Mouse (Mus musculus): ENCODE results near the gene Ccdc85c.

Gene Ccdc85c

DNA sequence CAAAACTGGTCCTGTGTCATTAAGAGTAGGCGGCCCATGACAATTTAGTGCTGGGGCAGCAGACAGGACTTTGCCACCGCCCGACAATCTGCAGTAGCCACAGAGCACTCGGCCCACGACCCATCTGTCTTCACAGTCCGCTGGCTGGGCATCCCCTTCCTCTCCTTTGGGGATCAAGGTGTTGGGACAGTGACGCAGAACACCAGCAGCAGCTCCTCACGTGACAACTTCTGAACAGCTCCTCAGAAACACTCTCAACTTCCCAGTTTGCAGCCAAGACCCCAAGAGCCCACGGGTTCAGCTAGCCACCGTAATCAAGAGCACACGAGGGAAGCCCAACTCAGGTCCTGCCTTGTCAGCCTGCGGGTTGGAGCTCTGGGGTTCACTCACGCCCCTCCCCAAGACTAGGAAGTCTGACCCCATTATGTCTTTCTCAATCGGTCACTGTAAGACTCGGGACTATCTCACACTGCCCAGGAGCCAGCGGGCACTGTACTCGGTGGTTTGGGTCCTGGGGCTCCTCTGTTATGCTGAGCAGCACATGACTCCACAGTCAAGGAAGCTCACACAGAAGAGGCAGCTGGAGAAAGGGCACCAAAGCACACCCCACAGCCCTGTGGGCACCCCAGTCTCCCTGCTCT is 36.7 kb downstream of the Ccdc85c start:
- no peak for DNase-seq (ENCODE audit: low spot score)

GRCm38 (mm10) chr12:108237300-108238006 is 37.8 kb downstream of the Ccdc85c start:
- DNase-seq (ENCODE audit: low spot score) = no peak

- no peak for DNase-seq (ENCODE audit: low spot score)
Measured at GRCm38 (mm10) chr12:108235976-108236555, 39.2 kb downstream of the Ccdc85c start.

DNA sequence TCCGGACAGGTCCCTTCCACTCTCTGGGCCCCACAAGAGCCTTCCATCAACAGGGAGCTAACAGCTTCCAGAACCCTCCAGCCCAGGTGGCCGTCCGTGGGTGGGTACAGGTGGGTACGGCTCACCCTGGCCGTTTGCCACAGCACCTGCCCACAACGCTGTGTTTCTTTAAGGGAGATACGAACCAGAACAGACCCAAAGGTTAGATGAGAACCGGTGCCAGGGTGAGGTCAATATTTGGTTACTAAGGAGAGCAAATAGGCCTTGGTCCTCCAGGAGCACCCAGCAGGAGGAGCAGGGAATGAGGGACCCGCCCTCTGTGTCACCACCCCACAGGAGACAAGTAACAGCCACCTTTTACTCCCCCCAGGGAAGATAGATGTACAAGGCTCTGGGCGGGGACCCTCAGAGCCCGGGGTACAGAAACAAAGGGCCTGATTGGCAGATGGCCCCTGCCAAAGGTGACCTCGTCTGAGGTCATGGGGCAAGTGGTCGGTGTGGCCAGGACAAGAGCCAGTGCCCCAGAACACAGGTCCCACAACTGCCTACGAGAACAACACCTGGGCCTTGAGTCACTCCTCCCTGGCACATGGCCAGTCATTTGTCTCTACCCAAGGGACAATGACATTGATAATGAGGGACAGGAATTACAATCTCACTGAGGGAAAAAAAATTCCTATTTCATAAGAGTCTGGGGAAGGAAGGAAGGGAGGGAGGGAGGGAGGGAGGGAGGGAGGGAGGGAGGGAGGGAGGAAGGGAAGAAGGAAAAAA is 40.2 kb downstream of the Ccdc85c start:
- no peak for DNase-seq (ENCODE audit: low spot score)

DNA sequence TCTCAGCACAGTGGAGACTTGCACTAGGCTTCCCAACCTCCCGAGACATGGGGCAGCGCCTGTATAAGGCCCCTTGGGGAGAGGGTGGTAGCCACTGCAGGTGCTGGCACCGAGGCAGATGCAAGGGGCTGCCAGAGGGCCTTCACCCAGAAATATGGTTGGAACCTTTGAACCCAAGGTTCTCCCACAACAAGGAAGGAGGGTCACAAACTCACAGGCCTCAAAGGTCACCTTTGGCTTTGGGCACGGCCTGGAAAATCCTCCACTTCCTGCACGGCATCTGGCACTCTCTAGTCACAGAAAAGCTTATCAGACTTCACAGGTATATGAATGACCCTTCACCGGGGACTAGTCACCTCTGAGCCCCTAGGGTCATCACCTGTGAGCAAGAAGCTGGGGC is 41.5 kb downstream of the Ccdc85c start:
- no peak for DNase-seq (ENCODE audit: low spot score)

- DNase-seq (ENCODE audit: low spot score) = no peak
Measured at GRCm38 (mm10) chr12:108231901-108232300, 43.3 kb downstream of the Ccdc85c start.

GRCm38 (mm10) chr12:108230821-108231794 is 44.1 kb downstream of the Ccdc85c start:
- DNase-seq (ENCODE audit: low spot score) = no peak

DNA sequence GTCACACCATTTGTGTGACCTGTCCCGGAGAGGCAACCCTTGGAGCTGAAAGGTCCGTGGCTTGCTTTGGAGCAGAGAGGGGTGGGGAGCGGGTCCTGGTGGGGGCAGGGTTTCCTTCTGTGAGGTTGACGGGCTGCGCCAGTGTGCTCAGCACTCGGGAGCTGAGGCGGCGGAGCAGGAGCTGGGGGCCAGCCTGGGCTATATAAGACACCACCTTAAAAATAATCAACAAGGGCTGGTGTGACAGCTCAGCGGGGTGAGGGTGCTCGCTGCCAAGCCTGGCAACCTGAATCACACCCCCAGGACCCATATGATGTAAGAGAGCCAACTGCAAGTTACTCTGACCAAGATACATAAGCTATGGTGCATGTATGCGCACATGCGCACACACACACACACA is 45.1 kb downstream of the Ccdc85c start:
- DNase-seq (ENCODE audit: low spot score) = no peak

DNA sequence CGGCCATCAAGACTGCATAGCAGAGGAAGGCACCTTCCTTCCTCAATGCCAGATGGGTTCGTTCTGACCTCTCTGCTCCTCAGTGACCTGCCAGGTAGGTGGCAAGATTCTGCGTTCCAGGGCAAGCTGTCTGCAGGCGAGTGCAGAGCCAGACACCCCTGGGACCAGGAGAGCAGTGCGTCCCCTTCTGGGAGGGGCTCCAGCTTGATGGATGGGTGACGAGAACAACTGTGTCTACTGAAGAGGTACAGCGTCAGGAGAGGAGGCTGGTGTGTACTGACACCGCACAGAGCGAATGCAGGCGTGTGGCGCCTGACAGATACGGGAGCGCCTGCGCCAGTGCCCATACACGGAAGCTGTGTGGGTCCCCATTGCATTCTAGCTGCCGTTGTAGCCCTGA is 47.7 kb downstream of the Ccdc85c start:
- no peak for DNase-seq (ENCODE audit: low spot score)

DNA sequence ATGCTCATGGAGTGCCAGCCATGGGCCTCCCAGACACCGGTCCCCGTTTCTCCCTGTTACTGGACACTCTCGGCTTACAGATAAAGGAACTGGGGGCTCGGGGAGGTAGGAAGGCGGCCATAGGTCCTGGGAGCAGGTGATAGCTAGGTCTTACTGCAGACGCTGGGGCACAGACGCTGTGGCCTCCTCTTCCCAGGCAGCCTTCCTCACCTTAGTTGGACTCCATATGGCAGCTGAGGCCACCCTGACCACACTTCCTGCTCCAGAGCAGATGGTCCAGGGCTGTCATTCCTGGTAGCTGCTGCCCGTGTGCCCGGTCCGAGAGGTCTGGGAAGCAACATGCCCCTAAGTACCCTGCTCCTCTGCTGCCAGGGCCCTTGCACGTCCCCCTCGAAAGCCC is 48.3 kb downstream of the Ccdc85c start:
- DNase-seq (ENCODE audit: low spot score) = no peak

- DNase-seq (ENCODE audit: low spot score) = no peak
Measured at GRCm38 (mm10) chr12:108226216-108226615, 49.0 kb downstream of the Ccdc85c start.

- DNase-seq (ENCODE audit: low spot score) = no peak
Measured at GRCm38 (mm10) chr12:108225781-108226180, 49.4 kb downstream of the Ccdc85c start.

DNA sequence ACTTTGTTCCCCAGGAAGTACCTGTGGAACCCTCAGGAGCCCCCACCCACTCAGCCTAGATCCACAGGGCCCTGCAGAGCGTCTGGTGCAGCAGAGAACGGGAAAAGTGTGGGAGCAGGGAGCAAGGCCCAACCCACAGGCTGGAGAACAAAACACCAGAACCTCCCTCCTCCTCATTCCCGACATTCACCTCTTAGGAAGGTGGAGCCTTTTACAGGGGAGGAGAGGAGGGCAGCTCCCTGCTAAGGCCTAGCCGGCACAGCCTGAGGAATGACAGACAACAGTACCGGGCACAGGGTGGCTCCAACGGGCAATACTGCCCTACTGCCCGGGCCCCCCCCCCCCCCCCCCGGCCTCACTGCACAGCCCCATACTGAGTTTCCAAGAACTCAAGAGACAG is 51.9 kb downstream of the Ccdc85c start:
- DNase-seq (ENCODE audit: low spot score) = no peak

DNA sequence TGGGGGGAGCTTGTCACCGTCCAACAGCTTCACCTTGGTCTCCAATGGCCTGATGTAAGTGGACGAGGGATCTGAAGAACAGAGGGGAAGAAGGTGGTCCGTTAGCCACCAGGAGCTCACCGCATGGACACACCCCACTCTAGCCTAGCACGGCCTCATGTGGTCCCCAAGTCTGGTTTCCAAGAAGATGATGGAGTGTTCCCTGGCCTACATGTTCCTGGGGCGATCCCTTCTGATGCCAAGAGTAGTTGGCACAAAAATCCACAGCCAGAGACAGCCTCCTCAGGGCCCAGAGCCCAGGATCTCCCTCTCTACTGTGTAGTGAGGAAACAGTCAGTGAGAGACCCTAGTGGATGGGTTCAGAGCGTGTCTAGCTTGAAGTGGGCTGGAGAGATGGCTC is 53.5 kb downstream of the Ccdc85c start:
- no peak for DNase-seq (ENCODE audit: low spot score)

- DNase-seq (ENCODE audit: low spot score) = no peak
Measured at GRCm38 (mm10) chr12:108221206-108221605, 54.0 kb downstream of the Ccdc85c start.

DNA sequence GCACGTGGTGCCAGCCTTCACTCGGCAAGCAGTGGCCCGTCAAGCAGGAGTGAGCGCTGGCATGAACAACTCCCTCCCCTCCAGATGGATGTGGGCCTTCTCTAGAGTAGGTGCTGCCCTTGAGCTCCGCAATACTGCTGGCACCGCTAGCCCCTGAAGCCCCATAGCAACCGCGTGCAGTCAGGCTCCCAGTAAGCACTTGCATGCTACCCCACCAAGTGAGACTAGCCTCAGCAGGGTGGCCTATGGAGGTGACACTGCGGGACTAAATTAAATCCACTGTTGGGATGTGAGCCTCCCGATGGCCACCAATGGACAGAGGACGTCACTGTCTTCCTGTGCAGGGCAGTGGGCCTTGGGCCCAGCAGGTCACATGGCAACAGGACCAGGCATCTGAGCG is 54.6 kb downstream of the Ccdc85c start:
- DNase-seq (ENCODE audit: low spot score) = no peak

- DNase-seq (ENCODE audit: low spot score) = no peak
Measured at GRCm38 (mm10) chr12:108219825-108220616, 55.2 kb downstream of the Ccdc85c start.

DNA sequence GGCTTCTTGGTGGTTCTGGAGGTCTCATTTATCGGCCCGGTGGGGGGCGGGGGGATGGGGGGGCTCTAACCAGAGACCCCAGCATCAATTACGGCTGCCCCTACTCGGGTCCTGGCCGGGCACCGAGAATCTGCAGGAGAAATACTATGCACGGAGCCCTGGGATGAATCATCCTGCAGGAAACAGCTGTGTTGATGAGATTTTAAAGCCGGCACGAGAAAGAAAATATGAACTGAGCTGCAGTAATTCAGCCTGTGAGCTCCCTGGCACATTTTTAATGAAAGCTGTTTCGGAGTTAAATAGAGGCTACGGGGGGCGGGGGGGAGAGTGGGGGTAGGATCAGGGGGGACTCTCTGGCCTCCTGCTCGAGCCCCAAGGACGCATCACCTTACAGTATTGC is 56.1 kb downstream of the Ccdc85c start:
- DNase-seq (ENCODE audit: low spot score) = no peak

GRCm38 (mm10) chr12:108217572-108217971 is 57.7 kb downstream of the Ccdc85c start:
- DNase-seq (ENCODE audit: low spot score) = no peak

- no peak for DNase-seq (ENCODE audit: low spot score)
Measured at GRCm38 (mm10) chr12:108216611-108217370, 58.4 kb downstream of the Ccdc85c start.

All from spleen, adult 12 weeks (tissue).